Mouse (Mus musculus): ENCODE data around the gene Pgm5. TPM values are rescaled to one million over a fixed set of nuclear protein-coding genes. Genes with fewer than 3 reads are reported as not detected.
A peak's percentile ranks its signal among the peaks of the same experiment; 100 is the strongest.

Gene Pgm5
- polyA plus RNA-seq, 1 experiment = 0.44 TPM

DNA sequence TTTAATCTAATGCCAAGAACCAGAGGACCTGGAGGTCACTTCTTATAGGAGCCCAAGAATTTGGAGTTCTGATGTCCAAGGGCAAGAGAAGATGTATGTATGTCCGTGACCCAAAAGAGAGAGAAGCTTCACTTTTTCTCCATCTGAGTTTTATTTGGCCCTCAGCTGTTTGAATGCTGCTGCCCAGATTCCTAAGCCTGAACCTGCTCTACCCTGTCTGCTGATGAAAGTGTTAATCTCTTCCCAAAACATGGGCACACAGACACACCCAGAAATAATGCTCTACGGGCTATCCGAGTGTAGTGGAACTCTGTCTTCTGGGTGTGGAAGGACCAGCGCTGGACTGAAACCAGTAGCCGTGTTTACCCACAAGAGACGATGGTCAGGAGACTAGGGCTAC is 223.7 kb downstream of the Pgm5 start:
- whole genome bisulfite sequencing = 93% methylated on average over 6 of the region's 6 CpGs
- no peaks in the 10 kb centered on the region; the same call in 1 of the 2 replicates for H3K4me1 ChIP-seq (ENCODE audit: control insufficient read depth, insufficient read depth, insufficient read length)
- TF ChIP-seq POLR2A (IDR thresholded peaks at IDR 0.05; ENCODE audit: low read depth, low read length) = no peak
- no peak overlapping the region for H3K4me3 ChIP-seq (ENCODE audit: extremely low read depth, insufficient read depth, insufficient read length)
- no peak for DNase-seq (ENCODE audit: low read depth in 1 of 2, low spot score in 2 of 2)
- no peaks in the 10 kb centered on the region for H3K36me3 ChIP-seq (ENCODE audit: control insufficient read depth, insufficient read depth, low read length)
- H3K27me3 ChIP-seq (ENCODE audit: control insufficient read depth, insufficient read depth, low read length) = no peaks in the 10 kb centered on the region
- H3K27ac ChIP-seq (ENCODE audit: insufficient read depth, low read length) = no peak overlapping the region

DNA sequence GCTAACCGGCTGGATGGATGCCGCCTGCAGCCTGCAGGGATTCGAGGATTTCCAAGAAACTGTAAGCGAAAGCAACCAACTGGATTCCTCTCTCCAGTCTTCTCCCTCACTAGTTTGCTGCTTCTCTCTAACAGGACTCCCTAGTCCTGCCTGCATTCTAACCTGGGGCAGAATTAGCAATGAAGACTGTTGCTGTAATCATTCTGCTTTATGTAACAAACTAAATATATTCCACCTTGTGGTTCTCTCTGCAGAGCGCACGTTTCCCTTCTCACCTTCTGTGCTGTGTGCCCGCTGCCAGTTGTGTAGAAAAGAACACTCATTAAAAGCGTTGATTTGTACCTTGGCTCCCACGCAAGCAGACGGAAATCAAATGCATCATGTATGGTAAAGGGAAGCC is 225.0 kb downstream of the Pgm5 start:
- WGBS = 32% methylated on average over 10 of the region's 10 CpGs
- H3K27ac ChIP-seq (ENCODE audit: insufficient read depth, low read length) = no peak overlapping the region

DNA sequence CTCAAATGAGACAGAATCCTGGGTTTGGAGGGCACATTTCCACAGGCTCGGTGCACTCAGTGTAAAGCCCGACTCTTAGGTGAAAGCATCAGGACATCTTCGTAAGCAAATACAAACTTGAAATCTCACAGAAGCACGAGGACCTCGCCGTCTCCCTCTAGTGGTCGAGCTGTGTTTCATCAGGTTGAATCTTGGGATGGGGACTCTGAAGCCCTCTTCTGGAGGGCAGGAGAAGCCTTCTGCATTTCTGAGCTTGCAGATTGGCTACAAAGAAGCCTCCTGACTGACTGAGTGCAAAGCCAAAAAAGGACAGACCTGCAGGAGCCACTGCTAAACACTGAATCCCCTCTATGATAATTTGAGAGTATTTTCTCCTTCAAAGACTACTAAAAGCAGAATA is 227.1 kb downstream of the Pgm5 start:
- Histone ChIP-seq H3K4me3 (ENCODE audit: extremely low read depth, insufficient read depth, insufficient read length) (no peak overlapping the region), H3K4me1 (ENCODE audit: control insufficient read depth, insufficient read depth, insufficient read length) (no peaks in the 10 kb centered on the region; the same call in 1 of the 2 replicates), H3K27ac (ENCODE audit: insufficient read depth, low read length) (no peak overlapping the region), H3K36me3 (ENCODE audit: control insufficient read depth, insufficient read depth, low read length) (no peaks in the 10 kb centered on the region), H3K27me3 (ENCODE audit: control insufficient read depth, insufficient read depth, low read length) (no peaks in the 10 kb centered on the region)
- TF ChIP-seq POLR2A (IDR thresholded peaks at IDR 0.05; ENCODE audit: low read depth, low read length) (no peak), CTCF (IDR thresholded peaks at IDR 0.05; ENCODE audit: extremely low read depth, insufficient read depth, insufficient read length, insufficient replicate concordance) (peak; percentile 89; the same call in 1 of the 2 replicates)
- peak; percentile 65 to 71 for DNase-seq (ENCODE audit: low read depth in 1 of 2, low spot score in 2 of 2)
- 3% methylated on average over 7 of the region's 7 CpGs for whole genome bisulfite sequencing

More for the DNA sequence above, 225.0 kb downstream of the Pgm5 start:
- Histone ChIP-seq H3K4me3 (ENCODE audit: extremely low read depth, insufficient read depth, insufficient read length) (no peak overlapping the region), H3K36me3 (ENCODE audit: control insufficient read depth, insufficient read depth, low read length) (no peaks in the 10 kb centered on the region), H3K4me1 (ENCODE audit: control insufficient read depth, insufficient read depth, insufficient read length) (no peaks in the 10 kb centered on the region; the same call in 1 of the 2 replicates), H3K27me3 (ENCODE audit: control insufficient read depth, insufficient read depth, low read length) (no peaks in the 10 kb centered on the region)
- TF ChIP-seq POLR2A (IDR thresholded peaks at IDR 0.05; ENCODE audit: low read depth, low read length) (no peak), CTCF (IDR thresholded peaks at IDR 0.05; ENCODE audit: extremely low read depth, insufficient read depth, insufficient read length, insufficient replicate concordance) (no peak)
- no peak for DNase-seq (ENCODE audit: low read depth in 1 of 2, low spot score in 2 of 2)

Other genes with a start within 250 kb of the Pgm5 start
- 0.04 and 0.05 TPM in 2 replicates for gene Tmem252, start 187.8 kb downstream of the Pgm5 start, polyA plus RNA-seq (2012; rRNA removed)
- gene Gm10053, start 13.8 kb upstream of the Pgm5 start, polyA plus RNA-seq (2012; rRNA removed) = 1.1 and 1.2 TPM in 2 replicates
- gene Foxd4, start 39.3 kb upstream of the Pgm5 start, polyA plus RNA-seq (2012; rRNA removed) = 0.13 and 0.20 TPM in 2 replicates
- gene Cbwd1, start 99.8 kb upstream of the Pgm5 start, polyA plus RNA-seq (2012; rRNA removed) = 0.45 and 0.56 TPM in 2 replicates
- 36.6 and 47.5 TPM in 2 replicates for gene Dock8, start 137.7 kb upstream of the Pgm5 start, polyA plus RNA-seq (2012; rRNA removed)